Mouse (Mus musculus) hindbrain, postnatal 0 days (tissue): ENCODE data around the gene Oxct2a. TPM values are rescaled to one million over a fixed set of nuclear protein-coding genes. Genes with fewer than 3 reads are reported as not detected.

Source experiments
- ATAC-seq: fragments of 200-750 bp; cut with Nextera tagmentation; 2 replicates; pipeline ENCODE4 v1.8.0; 2017; ENCODE audit warnings: mild to moderate bottlenecking, moderate TSS enrichment, moderate library complexity
- DNase-seq: peaks from one replicate; pipeline ENCODE4 v3.0.0-alpha.2; 2015; ENCODE audit warnings: low spot score
- H3K27ac ChIP-seq: fragments of 300-500 bp; sonication (generic); 2 replicates; pipeline ENCODE4 v1.5.1; 2014; ENCODE audit warnings: mild to moderate bottlenecking
- H3K27me3 ChIP-seq: fragments of 300-500 bp; sonication (generic); 2 replicates; pipeline ENCODE4 v1.6.1; 2014; ENCODE audit warnings: low read length, mixed read lengths; ENCODE audit not compliant: insufficient read depth
- H3K36me3 ChIP-seq: fragments of 300-500 bp; sonication (generic); 2 replicates; pipeline ENCODE4 v1.6.1; 2014; ENCODE audit warnings: low read length, mixed read lengths; ENCODE audit not compliant: insufficient read depth
- H3K4me1 ChIP-seq: fragments of 300-500 bp; sonication (generic); 2 replicates; pipeline ENCODE4 v1.6.1; 2014; ENCODE audit warnings: antibody characterized with exemption, low read length, mixed read lengths; ENCODE audit not compliant: insufficient read depth
- H3K4me2 ChIP-seq: fragments of 300-500 bp; sonication (generic); 2 replicates; pipeline ENCODE4 v1.6.1; 2014; ENCODE audit warnings: low read depth, mild to moderate bottlenecking, low read length, moderate library complexity, mixed read lengths
- H3K4me3 ChIP-seq: fragments of 300-500 bp; sonication (generic); 2 replicates; pipeline ENCODE4 v1.5.1; 2014; ENCODE audit warnings: low read length
- H3K9ac ChIP-seq: fragments of 300-500 bp; sonication (generic); replicated peaks from 2 replicates; pipeline ENCODE4 v1.6.1; 2014; ENCODE audit warnings: mild to moderate bottlenecking, low read length, moderate library complexity, mixed read lengths
- H3K9me3 ChIP-seq: fragments of 300-500 bp; sonication (generic); 2 replicates; pipeline ENCODE4 v1.6.1; 2016; ENCODE audit warnings: low read length, mixed read lengths
- CTCF ChIP-seq: IDR thresholded peaks from 2 replicates; pipeline ENCODE4 v1.5.1; 2016; ENCODE audit warnings: antibody characterized with exemption, control low read depth, low read depth
- WGBS: fragments of 180-500 bp; shearing (Covaris S2); extraction: QIAGEN DNeasy Blood & Tissue Kit; methylation state at CpG from one replicate; pipeline ENCODE4 v1.1.7; 2014; 5-methylcytosine and 5-hydroxymethylcytosine counted together
- polyA plus RNA-seq: library from polyadenylated mRNA; unstranded; fragments of >200 nt; fragmentation: Nextera tagmentation; extraction: Ambion mirVana; gene quantifications from 2 replicates; pipeline ENCODE4 v1.2.1, GENCODE M21; 2015
- total RNA-seq: library from RNA; depleted of rRNA; stranded (reverse); fragments of >200 nt; gene quantifications from 2 replicates; pipeline ENCODE4 v1.2.3, GENCODE M21; 2014

The Oxct2a gene
- total and polyA plus RNA-seq, 2 experiments from 2014 or later = 0.20 to 0.47 TPM

DNA sequence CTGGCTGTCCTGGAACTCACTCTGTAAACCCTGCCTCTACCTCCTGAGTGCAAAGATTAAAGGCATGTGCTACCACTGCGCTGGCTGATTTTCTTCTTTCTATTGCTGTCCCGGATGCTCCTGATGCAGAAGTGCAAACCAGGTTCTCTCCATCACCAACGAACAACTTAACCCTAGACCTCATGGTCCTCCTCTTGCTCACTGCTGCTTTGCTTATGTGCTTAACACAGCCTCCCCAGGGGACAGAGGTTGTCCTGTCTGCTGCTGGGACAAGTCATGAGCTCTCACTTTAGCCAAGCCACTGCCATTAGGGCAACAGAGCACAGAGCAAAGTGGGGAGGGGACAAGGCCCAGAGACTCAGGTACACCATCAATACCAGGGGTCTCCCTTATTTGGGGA, 8.9 kb downstream of the Oxct2a start:
- Histone ChIP-seq H3K4me1 (no peaks in the 10 kb centered on the region), H3K36me3 (no peaks in the 10 kb centered on the region), H3K27ac (no peak overlapping the region), H3K4me2 (no peak overlapping the region), H3K9me3 (no peaks in the 10 kb centered on the region), H3K27me3 (no peaks in the 10 kb centered on the region), H3K4me3 (no peak overlapping the region), H3K9ac (no peak overlapping the region)
- TF ChIP-seq CTCF = no peak
- ATAC-seq = no peak
- 81% methylated on average over 3 of the region's 3 CpGs for WGBS
- no peak for DNase-seq

DNA sequence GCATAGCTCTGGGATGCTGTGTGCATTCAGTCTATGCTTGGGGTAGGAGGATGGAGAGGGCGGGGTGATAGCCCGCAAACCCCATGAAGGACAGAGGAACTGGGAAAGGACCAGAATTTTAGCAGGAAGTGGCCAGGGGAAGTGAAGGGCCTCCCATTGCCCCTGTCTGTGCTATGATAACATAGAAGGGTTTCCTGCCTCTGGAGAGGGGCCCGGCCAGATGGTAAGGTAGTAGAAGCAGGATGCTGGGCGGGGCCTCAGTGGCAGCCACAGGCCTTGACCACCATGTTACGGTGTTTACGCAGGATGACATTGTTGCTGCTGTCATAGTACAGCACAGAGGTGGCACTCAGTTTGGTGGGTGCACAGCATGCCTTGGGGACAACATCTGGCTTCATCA, 10.4 kb downstream of the Oxct2a start:
- no peak overlapping the region for H3K27ac ChIP-seq
- no peak for TF ChIP-seq CTCF
- H3K9me3 ChIP-seq = no peaks in the 10 kb centered on the region
- no peak overlapping the region for H3K4me2 ChIP-seq
- H3K36me3 ChIP-seq = no peaks in the 10 kb centered on the region
- DNase-seq (no peak), ATAC-seq (no peak)
- H3K27me3 ChIP-seq = no peaks in the 10 kb centered on the region
- no peak overlapping the region for H3K9ac ChIP-seq
- no peak overlapping the region for H3K4me3 ChIP-seq
- 75% methylated on average over 6 of the region's 6 CpGs for WGBS
- no peaks in the 10 kb centered on the region for H3K4me1 ChIP-seq

DNA sequence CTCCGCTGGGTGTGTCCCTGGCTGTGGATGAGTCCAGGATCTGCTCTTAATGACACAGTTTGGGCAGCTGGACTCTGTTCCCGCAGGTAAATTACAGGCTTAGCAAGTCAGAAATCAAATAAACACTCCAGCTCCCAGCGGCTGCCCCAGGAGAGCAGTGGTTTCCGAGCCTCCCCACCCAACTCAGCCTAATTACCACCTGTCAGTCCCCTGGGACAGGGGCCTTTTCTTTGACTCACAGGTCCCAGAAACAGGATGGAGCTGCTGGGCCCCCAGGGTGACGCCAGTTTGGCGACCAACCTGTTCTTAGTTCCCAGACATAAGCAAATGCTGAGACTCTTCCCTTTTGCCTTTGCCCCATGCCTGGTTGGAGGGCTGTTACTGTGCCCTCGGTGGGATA, 11.6 kb downstream of the Oxct2a start:
- H3K9ac ChIP-seq = no peak overlapping the region
- H3K27me3 ChIP-seq = no peaks in the 10 kb centered on the region
- WGBS = 83% methylated on average over 7 of the region's 7 CpGs
- no peak for TF ChIP-seq CTCF
- H3K4me2 ChIP-seq = no peak overlapping the region
- DNase-seq (no peak), ATAC-seq (no peak)
- H3K4me1 ChIP-seq = no peaks in the 10 kb centered on the region
- H3K9me3 ChIP-seq = no peaks in the 10 kb centered on the region
- H3K36me3 ChIP-seq = no peaks in the 10 kb centered on the region
- no peak overlapping the region for H3K4me3 ChIP-seq
- H3K27ac ChIP-seq = no peak overlapping the region

DNA sequence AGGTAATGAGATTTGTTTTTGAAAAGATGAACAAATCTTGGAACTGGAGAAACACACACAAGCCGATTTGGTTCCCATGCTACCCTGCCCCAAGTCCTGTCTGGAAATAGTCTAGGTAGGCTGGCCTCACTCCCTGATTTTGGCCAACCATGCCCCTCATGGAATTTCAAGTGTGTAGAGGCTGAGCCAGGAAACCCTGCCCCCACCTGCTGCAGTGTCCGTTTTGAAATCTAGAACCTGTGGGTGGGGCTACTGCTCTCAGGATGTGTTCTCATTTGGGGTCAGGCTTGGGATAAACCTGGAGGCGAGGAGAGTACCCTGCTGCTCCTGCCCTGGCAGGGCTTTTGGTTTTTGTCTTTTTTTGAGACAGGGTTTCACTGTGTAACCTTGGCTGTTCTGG, 15.1 kb downstream of the Oxct2a start:
- H3K27ac ChIP-seq = no peak overlapping the region
- ATAC-seq (no peak), DNase-seq (no peak)
- no peak overlapping the region for H3K4me2 ChIP-seq
- 0 out of 2 replicates have a peak, but pooled peaks cover under 1% of the 10 kb centered on the region for H3K36me3 ChIP-seq
- TF ChIP-seq CTCF = no peak
- no peaks in the 10 kb centered on the region for H3K9me3 ChIP-seq
- H3K4me1 ChIP-seq = no peaks in the 10 kb centered on the region
- H3K9ac ChIP-seq = no peak overlapping the region
- no peaks in the 10 kb centered on the region for H3K27me3 ChIP-seq
- no peak overlapping the region for H3K4me3 ChIP-seq
- 46% methylated on average over 3 of the region's 3 CpGs for WGBS

DNA sequence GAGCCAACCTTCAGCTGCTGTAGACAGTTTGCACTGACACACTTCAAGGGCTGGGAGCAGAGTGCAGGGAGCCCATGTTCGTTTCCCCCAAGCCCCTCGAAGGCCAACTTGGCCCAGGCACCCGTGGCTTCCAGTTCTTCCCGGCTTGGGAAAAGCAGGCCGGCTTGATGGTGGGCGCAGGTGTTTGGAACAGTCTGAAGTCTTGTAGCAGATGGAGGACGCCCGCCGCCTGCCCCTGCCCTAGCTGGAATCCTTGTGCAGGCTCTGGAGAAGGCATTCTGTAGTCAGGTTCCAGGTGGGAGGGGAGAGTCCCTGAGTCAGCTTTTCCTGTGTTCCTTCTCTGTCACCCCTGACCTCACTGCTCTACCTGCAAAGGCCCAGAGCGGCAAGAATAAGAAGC, 16.4 kb downstream of the Oxct2a start:
- H3K4me3 ChIP-seq = no peak overlapping the region
- 79% methylated on average over 10 of the region's 10 CpGs for WGBS
- no peaks in the 10 kb centered on the region for H3K27me3 ChIP-seq
- no peaks in the 10 kb centered on the region for H3K9me3 ChIP-seq
- no peak for TF ChIP-seq CTCF
- no peak overlapping the region for H3K4me2 ChIP-seq
- no peak overlapping the region for H3K9ac ChIP-seq
- DNase-seq (peak; percentile 8), ATAC-seq (peak; percentile 43; the same call in 1 of the 2 replicates)
- H3K27ac ChIP-seq = no peak overlapping the region
- no peaks in the 10 kb centered on the region for H3K4me1 ChIP-seq
- peaks cover 14% of the 10 kb centered on the region; the same call in 1 of the 2 replicates for H3K36me3 ChIP-seq

DNA sequence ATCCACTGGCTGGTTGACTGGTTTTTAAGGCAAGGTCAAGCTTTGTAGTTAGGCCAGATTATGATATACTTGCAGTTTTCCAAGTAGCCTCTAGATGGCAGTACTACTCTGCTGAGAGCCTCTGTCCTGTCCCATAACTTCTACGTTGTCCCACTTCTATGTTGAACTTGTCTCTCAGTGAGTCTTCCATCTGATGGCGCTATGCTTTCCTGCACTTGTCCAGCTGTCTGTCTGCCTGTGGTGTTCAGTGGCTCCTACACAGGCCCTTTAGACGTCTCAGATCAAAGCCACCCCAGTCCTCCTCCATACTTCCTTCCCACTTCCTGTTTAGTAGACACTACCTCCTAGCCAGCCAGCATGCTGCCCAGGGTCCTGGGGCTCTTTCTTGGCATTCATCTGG, 17.6 kb downstream of the Oxct2a start:
- 29% methylated on average over 3 of the region's 3 CpGs for WGBS
- ATAC-seq (peak; percentile 48; the same call in 1 of the 2 replicates), DNase-seq (peak; percentile 71)

DNA sequence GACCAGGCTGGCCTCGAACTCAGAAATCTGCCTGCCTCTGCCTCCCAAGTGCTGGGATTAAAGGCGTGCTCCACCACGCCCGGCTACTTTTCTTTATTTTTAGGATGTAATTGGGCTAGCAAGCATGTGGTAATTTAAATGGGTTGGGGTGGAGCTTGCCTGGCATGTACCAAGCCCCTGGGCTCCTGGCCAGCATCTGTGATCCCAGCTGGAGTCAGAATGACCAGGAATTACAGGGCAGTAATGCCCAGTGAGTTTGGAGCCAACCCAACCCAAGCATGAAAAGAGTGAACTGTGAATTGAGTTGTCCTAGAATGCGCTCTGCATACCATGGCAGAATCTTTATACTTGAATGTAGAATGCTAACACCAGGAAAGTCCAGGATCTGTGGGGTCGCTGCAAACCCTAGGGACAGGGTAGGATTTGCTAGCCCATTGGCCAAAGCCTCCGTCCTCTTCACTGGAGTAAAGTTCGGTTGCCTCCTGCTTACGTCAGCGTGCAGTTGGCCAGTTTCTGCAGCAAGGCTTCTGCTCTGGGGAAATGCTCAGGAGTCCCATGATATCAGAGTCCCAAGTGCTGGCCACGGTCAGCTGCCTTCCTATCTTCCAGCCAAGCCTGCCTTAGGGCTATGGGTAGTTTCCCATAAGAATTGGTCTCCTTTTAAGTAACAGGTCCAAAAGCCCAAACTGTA, 24.3 kb downstream of the Oxct2a start:
- 76% methylated on average over 11 of the region's 11 CpGs for WGBS
- no peak for TF ChIP-seq CTCF
- peak; percentile 61 for DNase-seq

More for the DNA sequence above, 17.6 kb downstream of the Oxct2a start:
- H3K4me2 ChIP-seq = no peak overlapping the region
- H3K36me3 ChIP-seq = peaks cover 14% of the 10 kb centered on the region; the same call in 1 of the 2 replicates
- TF ChIP-seq CTCF = peak; percentile 83
- no peaks in the 10 kb centered on the region for H3K27me3 ChIP-seq
- H3K4me1 ChIP-seq = no peaks in the 10 kb centered on the region
- no peaks in the 10 kb centered on the region for H3K9me3 ChIP-seq
- no peak overlapping the region for H3K9ac ChIP-seq
- no peak overlapping the region for H3K4me3 ChIP-seq
- H3K27ac ChIP-seq = no peak overlapping the region

More for the DNA sequence above, 24.3 kb downstream of the Oxct2a start:
- no peaks in the 10 kb centered on the region for H3K9me3 ChIP-seq
- ATAC-seq = peak; percentile 31; the same call in 1 of the 2 replicates
- H3K9ac ChIP-seq = no peak overlapping the region
- H3K27ac ChIP-seq = no peak overlapping the region
- H3K27me3 ChIP-seq = no peaks in the 10 kb centered on the region
- no peak overlapping the region for H3K4me3 ChIP-seq
- no peak overlapping the region for H3K4me2 ChIP-seq
- no peaks in the 10 kb centered on the region for H3K4me1 ChIP-seq
- H3K36me3 ChIP-seq = peaks cover 54% of the 10 kb centered on the region
